Mouse (Mus musculus) urinary bladder, postnatal 36 days (tissue): ENCODE measurements around the gene Cpt1a.

Experiments
- DNase-seq, 2 experiments: peaks; one replicate each; pipeline ENCODE4 v3.0.0; 2022; ENCODE audit warnings: low spot score in 2 of 2, mixed read lengths in 1 of 2

Gene Cpt1a

DNA sequence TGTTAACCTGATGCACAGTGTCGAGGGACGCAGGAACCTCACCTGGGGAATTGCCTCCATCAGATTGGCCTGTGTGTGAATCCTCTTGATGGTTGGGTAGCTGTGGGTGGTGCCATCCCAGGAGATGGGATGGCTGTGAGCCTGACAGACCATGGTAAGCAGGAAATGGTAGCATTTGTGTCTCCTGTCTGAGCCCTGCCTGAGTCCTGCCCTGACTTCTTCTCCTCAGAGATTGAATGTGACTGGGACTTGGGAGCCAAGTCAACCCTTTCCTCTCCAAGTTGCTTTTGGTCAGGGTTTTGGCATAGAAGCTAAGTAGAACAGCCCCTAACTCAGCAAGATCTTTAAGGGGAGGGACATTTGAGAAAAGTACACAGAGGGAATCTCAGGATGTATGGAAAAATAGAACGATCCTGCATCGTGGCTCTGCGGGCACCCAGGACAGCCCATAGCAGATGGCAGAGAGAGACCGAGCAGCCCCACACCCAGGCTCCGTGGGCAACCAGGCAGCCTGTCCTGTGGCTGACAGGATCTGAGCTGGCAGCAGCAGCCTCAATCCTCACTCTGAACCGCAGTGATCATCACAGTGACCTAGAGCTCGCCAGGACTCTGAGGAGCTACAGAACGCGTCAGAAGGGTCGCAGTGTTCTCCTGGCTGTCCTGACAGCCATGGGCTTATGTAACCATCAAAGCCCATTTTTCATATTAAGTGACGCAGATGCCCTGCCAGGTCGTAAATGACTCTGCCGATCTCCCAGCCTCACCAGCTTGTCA is 106.1 kb downstream of the Cpt1a start:
- no peak for DNase-seq

DNA sequence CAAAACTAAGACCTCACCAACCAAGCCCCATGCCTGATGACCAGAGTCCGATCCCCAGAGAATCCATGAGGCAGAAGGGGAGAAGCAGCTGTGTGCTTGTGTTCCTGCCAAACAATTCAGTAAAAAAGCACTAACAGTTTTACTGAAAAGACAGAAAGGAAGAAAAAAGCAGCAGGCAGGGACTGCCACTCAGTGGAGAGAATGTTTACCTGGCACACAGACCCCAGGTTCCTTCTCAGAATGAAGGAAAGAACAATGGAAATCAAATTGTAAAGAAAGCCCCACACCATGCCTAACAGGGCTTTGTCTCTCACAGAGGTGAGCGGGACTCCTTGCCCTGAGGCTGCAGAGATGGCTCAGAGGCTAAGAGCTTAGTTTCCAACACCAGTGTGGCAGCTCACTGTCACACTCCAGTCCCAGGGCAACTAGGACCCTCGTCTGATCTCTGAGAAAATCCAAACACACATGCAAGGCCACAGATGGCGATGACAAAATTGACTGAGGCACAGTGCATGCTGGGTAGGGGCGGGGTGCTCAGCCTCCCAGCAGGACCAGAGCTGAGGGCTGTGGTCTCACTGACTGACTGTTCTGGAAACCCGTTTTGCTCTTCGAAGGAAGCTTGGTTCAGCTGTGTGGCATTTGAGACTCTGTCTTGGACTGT is 107.2 kb downstream of the Cpt1a start:
- DNase-seq = no peak

DNA sequence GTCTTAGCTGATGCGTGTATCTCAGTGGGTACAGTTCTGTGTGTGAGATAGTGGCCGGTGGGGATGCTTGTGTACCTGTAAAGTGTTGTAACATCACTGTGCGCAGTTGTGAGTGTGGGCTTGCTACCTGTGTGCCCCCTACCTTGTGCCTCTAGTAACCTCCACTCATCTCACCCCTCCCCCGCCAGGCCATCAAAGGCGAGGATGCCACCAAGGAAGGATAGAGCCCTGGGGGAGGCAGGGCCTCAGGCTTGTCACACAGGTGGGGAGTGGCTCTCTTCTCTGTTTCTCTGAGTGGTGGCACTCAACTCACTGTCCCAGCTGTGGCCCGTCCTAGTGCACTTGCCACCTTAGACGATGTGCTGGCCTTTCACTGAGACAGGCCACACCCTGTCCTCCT is 108.9 kb downstream of the Cpt1a start:
- DNase-seq = no peak

DNA sequence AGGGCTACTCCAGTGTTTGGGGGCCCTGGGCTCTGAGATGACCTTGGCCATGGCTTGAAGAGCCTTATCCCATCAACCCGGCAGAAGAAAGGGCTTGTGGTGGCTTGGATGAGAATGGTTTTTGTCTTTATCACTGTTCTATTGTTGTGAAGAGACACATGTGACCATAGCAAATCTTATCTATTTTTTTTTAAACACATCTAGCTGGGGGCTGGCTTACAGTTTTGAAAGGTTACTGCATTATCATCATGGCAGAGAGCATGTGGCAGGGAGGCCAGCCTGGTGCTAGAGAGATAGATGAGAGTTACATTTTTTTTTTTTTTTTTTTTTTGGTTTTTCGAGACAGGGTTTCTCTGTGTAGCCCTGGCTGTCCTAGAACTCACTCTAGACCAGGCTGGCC is 109.8 kb downstream of the Cpt1a start:
- DNase-seq = no peak

DNA sequence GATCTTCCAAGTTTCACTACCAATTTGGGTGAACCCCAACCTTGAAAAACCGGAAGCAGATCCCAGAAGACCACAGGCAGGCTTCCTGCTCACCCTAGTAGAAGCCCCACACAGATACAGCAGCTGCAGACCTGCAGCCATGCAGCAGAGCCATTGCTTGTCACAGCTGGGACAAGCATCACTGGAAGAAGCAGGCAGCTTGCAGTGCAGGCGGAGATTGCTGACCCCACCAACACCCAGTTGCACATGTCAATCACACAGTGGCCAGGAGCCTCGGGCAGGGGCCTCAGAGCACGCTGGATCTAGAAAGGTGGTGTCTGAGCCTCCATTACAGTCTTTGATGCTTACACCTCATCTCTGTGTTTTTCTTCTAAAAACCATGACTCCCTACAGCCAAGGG is 112.0 kb downstream of the Cpt1a start:
- no peak for DNase-seq

DNA sequence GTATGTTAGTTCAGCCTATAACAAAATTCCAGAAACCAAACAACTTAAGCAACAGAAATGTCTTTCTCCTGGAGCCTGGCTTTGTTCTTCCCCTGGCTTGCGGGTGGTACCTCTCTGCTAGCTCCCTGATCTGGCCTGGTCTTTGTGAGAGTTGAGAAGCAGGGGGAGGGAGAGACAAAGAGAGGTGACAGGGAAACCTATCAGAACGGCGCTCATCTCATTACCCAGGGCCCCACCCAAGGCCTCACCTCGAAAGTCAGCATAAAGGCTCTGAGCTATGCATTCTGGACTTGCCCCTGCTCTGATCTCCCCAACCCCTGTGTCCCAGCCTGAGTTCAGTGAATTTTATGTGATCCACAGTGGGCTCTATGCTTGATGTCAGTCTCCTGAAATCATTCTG is 112.5 kb downstream of the Cpt1a start:
- no peak for DNase-seq
